Mouse (Mus musculus) testis, adult 2 months (tissue): ENCODE results near the gene Dcun1d4. TPM values are rescaled to one million over a fixed set of nuclear protein-coding genes. Genes with fewer than 3 reads are reported as not detected.

ENCODE experiments used
- H3K27ac ChIP-seq: fragments of 200-500 bp; 2 replicates; pipeline ENCODE4 v1.5.1; 2012; ENCODE audit warnings: low read depth, low read length; ENCODE audit not compliant: control insufficient read depth, insufficient read depth
- H3K27me3 ChIP-seq: fragments of 200-500 bp; 2 replicates; pipeline ENCODE4 v1.6.1; 2012; ENCODE audit warnings: mild to moderate bottlenecking, low read length, moderate library complexity; ENCODE audit not compliant: control insufficient read depth, insufficient read depth
- H3K36me3 ChIP-seq: fragments of 200-500 bp; 2 replicates; pipeline ENCODE4 v1.6.1; 2012; ENCODE audit warnings: mild to moderate bottlenecking, low read length; ENCODE audit not compliant: control insufficient read depth, insufficient read depth
- H3K4me1 ChIP-seq: fragments of 200-500 bp; 2 replicates; pipeline ENCODE4 v1.6.1; 2012; ENCODE audit warnings: low read length; ENCODE audit not compliant: control insufficient read depth, insufficient read depth
- H3K4me3 ChIP-seq: fragments of 200-500 bp; 2 replicates; pipeline ENCODE4 v1.5.1; 2012; ENCODE audit warnings: low read depth, mild to moderate bottlenecking, low read length, moderate library complexity, mixed read lengths; ENCODE audit not compliant: control insufficient read depth
- CTCF ChIP-seq: fragments of 200-500 bp; IDR thresholded peaks from 2 replicates; pipeline ENCODE4 v1.5.1; 2012; ENCODE audit warnings: low read depth, mild to moderate bottlenecking, inconsistent platforms, low read length, moderate library complexity; ENCODE audit not compliant: control insufficient read depth, insufficient read depth, insufficient replicate concordance
- POLR2A ChIP-seq: fragments of 200-500 bp; IDR thresholded peaks from 2 replicates; pipeline ENCODE4 v1.6.1; 2012; ENCODE audit warnings: low read depth, mild to moderate bottlenecking, inconsistent platforms, low read length, moderate library complexity; ENCODE audit not compliant: control insufficient read depth
- polyA plus RNA-seq: library from polyadenylated mRNA; depleted of rRNA; stranded (reverse); fragments of >200 nt; gene quantifications from 2 replicates; pipeline ENCODE4 v1.2.3, GENCODE M21; 2012

Gene Dcun1d4
- polyA plus RNA-seq, 1 experiment: 44.8 TPM

DNA sequence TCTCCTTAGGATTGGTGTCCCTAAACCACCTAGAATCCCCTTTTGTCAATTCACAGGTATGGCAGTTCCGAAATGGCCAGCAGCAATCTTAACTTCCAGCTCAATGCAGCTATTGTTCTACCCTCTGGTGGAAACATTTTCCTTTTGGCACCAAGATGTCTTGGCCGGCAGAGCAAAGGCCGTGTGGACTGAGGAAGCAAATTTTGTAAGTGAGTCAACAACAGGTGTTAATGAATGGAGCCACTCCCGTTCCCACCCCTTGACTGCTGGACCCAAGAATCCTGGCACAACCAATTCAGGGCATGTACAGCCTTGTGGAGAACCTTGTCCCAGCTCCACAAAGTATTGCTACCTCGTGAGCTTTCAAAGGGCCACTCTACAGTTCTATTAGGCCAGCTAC lies 85.3 kb downstream of the Dcun1d4 start:
- Histone ChIP-seq H3K4me1 (no peaks in the 10 kb centered on the region), H3K27ac (no peak overlapping the region), H3K36me3 (no peaks in the 10 kb centered on the region), H3K4me3 (no peak overlapping the region), H3K27me3 (no peaks in the 10 kb centered on the region)
- TF ChIP-seq CTCF (no peak), POLR2A (no peak)

DNA sequence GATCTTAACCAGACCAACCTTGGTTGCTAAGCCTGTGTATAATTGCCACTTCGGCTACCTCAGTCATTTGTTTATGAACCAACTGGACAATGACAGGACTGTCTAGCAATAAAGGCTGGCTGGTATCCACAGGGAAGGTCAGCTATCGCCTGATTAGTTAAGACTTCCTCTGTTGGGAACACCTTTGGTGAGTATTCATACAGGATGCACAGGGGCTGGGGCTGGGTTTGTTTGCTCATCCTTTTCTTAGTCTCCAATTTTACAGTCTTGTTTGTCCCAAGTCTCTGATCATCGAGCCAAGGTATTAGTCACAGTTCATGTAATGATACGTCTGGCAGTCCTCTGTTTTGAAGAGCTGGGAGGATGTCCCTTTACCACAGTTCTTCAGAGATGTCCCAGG lies 86.1 kb downstream of the Dcun1d4 start:
- Histone ChIP-seq H3K4me3 (no peak overlapping the region), H3K27ac (no peak overlapping the region), H3K36me3 (no peaks in the 10 kb centered on the region), H3K4me1 (no peaks in the 10 kb centered on the region), H3K27me3 (no peaks in the 10 kb centered on the region)
- TF ChIP-seq POLR2A (no peak), CTCF (no peak)

DNA sequence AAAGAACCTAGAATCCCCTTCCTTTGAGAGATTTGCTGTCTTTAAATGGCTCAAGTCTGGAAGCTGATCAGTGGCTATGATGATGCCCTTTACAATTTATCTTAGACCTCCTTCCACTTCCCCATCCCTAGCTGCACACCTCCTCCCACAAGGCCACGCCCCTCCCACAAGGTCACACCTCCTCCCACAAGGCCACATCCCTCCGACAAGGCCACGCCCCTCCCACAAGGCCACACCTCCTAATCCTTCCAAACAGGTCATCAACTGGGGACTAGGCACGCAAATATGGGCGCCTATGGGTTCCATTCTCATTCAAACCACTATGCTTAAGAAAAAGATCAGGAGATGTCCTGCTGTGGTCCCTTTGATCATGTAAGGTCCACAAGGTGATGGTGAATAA lies 88.4 kb downstream of the Dcun1d4 start:
- Histone ChIP-seq H3K27ac (no peak overlapping the region), H3K27me3 (no peaks in the 10 kb centered on the region), H3K4me3 (no peak overlapping the region), H3K36me3 (no peaks in the 10 kb centered on the region), H3K4me1 (no peaks in the 10 kb centered on the region)
- TF ChIP-seq CTCF (no peak), POLR2A (no peak)

DNA sequence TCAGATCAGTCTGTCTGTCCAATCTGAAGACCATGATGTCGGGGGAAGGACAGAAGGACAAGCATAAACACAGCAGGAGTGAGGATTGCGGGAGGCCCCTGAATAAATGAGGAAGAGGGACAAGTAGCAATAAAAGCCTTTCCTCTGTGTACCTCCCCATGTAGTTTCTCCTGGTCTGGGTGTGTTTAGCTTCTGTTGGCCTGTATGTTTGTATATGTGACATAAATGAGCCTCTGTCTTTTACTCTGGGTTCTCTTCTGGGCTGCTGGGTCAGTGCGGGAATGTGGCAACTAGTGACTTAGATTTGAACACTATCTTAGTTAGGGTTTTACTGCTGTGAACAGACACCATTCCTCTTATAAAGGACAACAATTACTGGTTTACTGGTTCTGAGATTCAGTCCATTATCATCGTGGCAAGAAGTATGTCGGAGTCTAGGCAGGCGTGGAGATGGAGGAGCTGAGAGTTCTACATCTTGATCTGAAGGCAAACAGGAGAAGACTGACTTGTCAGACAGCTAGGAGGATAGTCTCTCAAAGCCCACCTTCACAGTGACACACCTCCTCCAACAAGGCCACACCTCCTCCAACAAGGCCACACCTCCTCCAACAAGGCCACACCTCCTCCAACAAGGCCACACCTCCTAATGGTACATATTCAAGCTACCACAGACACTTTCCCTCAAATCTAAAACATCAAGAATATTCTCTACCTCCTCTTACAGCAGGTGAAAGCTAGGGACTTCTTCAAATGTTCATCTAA lies 90.8 kb downstream of the Dcun1d4 start:
- Histone ChIP-seq H3K4me3 (no peak overlapping the region), H3K27ac (no peak overlapping the region), H3K36me3 (no peaks in the 10 kb centered on the region), H3K4me1 (no peaks in the 10 kb centered on the region), H3K27me3 (no peaks in the 10 kb centered on the region)
- TF ChIP-seq CTCF (no peak), POLR2A (no peak)

DNA sequence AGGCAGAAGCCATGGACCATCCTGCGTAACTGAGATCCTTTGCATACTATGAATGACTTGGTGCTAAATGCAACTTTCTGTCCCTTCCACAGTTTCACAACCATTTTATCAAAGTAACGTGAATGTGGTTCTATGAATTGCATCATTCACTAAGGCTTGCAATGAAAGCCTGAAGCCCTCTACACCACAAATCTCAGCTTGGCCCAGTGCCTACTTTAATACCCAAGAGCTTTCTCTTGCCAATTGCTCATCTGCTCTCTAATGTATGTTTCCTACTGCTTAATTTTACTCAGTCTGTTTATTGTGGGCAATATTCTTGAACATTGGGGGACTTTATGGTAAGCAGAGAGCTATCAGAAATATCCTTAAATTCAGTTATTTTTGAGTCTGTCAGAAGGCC lies 92.0 kb downstream of the Dcun1d4 start:
- H3K4me3 ChIP-seq: no peak overlapping the region
- H3K36me3 ChIP-seq: no peaks in the 10 kb centered on the region
- no peaks in the 10 kb centered on the region for H3K27me3 ChIP-seq
- H3K4me1 ChIP-seq: no peaks in the 10 kb centered on the region
- TF ChIP-seq CTCF: no peak
- no peak overlapping the region for H3K27ac ChIP-seq

DNA sequence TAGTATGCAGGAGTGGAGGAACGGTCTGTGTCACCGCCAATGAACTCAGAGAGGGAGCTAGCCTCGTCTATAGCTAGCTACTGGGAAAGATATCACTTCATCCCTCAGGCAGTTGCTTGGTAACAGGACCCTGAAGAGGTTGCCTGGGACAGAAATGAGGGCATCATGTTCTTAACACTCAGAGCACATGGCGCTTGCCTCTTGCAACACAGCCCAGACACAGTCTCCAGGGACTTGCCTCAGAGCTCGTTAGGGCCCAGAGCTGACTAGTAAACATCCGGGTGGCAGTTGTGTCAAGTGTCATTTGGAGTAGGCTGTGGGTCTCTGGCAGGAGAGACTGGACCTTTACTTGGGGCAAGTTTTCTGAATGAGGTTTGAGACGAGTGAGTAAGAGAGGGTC lies 93.0 kb downstream of the Dcun1d4 start:
- H3K27me3 ChIP-seq: no peaks in the 10 kb centered on the region
- H3K27ac ChIP-seq: no peak overlapping the region
- no peak for TF ChIP-seq CTCF
- no peak for TF ChIP-seq POLR2A
- H3K4me3 ChIP-seq: no peak overlapping the region
- no peaks in the 10 kb centered on the region for H3K4me1 ChIP-seq
- no peaks in the 10 kb centered on the region for H3K36me3 ChIP-seq

DNA sequence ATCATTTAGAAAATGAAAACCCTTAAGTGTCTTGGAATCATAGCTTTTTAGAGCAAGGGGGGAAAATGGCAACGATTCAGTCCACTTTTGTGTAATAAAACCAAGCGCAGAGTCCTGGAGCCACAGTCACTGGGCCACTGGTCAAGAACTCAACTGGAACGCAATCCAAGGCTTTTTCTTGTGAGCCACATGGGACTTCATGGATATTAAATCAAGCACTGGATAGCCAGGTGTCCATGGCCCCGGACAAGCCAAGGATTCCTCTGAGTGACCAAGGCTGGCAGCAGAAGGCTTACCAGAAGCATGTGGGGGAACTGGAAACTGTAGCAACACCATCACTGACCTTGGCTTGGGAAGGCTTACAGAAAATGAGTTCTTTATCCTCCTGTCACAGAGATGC lies 93.8 kb downstream of the Dcun1d4 start:
- Histone ChIP-seq H3K27me3 (no peaks in the 10 kb centered on the region), H3K4me1 (no peaks in the 10 kb centered on the region), H3K36me3 (no peaks in the 10 kb centered on the region), H3K27ac (no peak overlapping the region), H3K4me3 (no peak overlapping the region)
- TF ChIP-seq POLR2A (no peak), CTCF (no peak)

DNA sequence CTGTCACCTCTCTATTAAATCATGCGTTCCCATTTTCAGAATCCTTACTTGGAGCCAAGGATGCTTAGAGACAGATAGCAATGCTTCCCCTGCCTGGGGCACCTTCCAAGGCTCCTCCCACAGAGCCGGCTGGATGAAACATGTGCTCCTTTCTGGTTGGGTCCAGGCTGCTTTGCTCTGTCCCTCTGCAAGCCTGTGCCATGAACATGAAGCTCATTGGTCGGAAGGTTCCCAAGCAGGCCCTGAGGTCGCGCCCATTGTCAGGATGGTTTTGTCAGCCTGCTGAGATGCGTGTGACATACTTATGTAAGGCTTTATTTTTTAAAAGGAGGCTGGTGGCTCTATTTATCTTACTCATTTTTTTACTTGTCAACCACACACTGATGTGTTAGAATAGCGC lies 95.9 kb downstream of the Dcun1d4 start:
- H3K4me1 ChIP-seq: no peaks in the 10 kb centered on the region
- H3K4me3 ChIP-seq: no peak overlapping the region
- no peak overlapping the region for H3K27ac ChIP-seq
- no peaks in the 10 kb centered on the region for H3K27me3 ChIP-seq
- TF ChIP-seq POLR2A: no peak
- TF ChIP-seq CTCF: no peak
- H3K36me3 ChIP-seq: no peaks in the 10 kb centered on the region
